Mouse (Mus musculus): Measurements from ENCODE around the gene Ttc26. TPM values are rescaled to one million over a fixed set of nuclear protein-coding genes. Genes with fewer than 3 reads are reported as not detected.
A peak's percentile ranks its signal among the peaks of the same experiment; 100 is the strongest.
"Not testable (repeated sequence)": the region's sequence is repeated elsewhere in the genome, so short reads cannot be mapped to it uniquely, and the experiment has no call there.

Gene Ttc26
- total RNA-seq, 2 experiments from 2014 or later: 12.4 to 13.1 TPM

- intact Hi-C loops (cut with DNase I): no loop called here
- Histone ChIP-seq H3K27ac (peak within 1 kb of the TSS; percentile 100), H3K4me3 (peak within 1 kb of the TSS; percentile 100)
- DNase-seq (ENCODE audit: extremely low spot score in 1 of 2, low spot score in 2 of 2): peak; percentile 98
- TF ChIP-seq CTCF (IDR thresholded peaks at IDR 0.05): no peak
These were observed 52.2 kb downstream of the Ttc26 start, which contains the start of gene Ubn2 for GRCm38 (mm10) chr6:38433261-38434033. Gene Ubn2 (plus strand): TSS chr6:38433950.

GRCm38 (mm10) chr6:38434055-38435023 lies 53.1 kb downstream of the Ttc26 start:
- Histone ChIP-seq H3K27ac (peak overlapping the region; percentile 100), H3K4me3 (peak overlapping the region; percentile 100)
- TF ChIP-seq CTCF (IDR thresholded peaks at IDR 0.05): no peak
- peak; percentile 63 to 69 for DNase-seq (ENCODE audit: extremely low spot score in 1 of 2, low spot score in 2 of 2)
- intact Hi-C loops (cut with DNase I): loop anchor here (1.0 kb wide), 1 partner anchor 100 kb away; no protein-coding TSS in a partner anchor

GRCm38 (mm10) chr6:38443842-38444241 lies 62.6 kb downstream of the Ttc26 start:
- no peak overlapping the region for H3K27ac ChIP-seq
- H3K4me3 ChIP-seq: no peak overlapping the region
- DNase-seq (ENCODE audit: extremely low spot score in 1 of 2, low spot score in 2 of 2): no peak
- intact Hi-C loops (cut with DNase I): no loop called here
- TF ChIP-seq CTCF (IDR thresholded peaks at IDR 0.05): no peak

DNA sequence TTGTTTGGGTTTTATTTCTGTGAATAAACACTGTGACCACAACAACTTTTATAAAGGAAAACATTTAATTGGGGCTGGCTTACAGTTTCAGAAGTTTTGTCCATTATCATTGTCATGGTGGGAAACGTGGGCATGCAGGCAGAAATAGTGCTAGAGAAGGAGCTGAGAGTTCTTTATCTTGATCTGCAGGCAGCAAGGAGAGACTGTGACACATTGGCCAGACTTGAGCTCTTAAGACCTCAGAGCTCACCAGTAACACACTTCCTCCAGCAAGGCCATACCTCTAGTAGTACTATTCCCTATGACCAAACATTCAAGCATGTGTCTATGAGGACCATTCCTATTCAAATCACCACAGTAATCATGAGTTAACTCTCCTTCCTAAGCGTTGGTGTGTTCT lies 67.0 kb downstream of the Ttc26 start:
- no peak for DNase-seq (ENCODE audit: extremely low spot score in 1 of 2, low spot score in 2 of 2)
- intact Hi-C loops (cut with DNase I): no loop called here
- no peak overlapping the region for H3K27ac ChIP-seq
- TF ChIP-seq CTCF (IDR thresholded peaks at IDR 0.05): no peak
- H3K4me3 ChIP-seq: no peak overlapping the region

DNA sequence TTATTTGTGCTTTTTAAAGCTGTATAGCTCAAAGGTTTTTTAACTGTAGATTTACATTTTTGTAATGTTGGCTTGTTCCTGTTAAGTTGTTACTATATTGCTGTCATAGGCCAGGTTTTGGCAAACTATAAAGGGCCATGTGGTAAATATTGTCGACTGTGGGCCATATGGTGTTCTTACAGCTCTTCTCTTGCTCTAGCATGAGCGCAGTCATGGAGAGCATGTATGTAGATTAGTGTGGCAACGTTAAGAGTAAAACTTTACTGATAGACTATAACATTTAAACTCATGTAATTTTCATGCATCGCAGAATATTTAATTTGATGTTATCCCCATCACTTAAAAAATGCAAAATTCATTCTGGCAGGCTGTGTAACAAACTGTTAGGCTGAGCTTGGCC lies 71.8 kb downstream of the Ttc26 start:
- Histone ChIP-seq H3K27ac (no peak overlapping the region), H3K4me3 (no peak overlapping the region)
- no peak for TF ChIP-seq CTCF (IDR thresholded peaks at IDR 0.05)
- DNase-seq (ENCODE audit: extremely low spot score in 1 of 2, low spot score in 2 of 2): no peak
- intact Hi-C loops (cut with DNase I): no loop called here

- DNase-seq (ENCODE audit: extremely low spot score in 1 of 2, low spot score in 2 of 2); H3K4me3 ChIP-seq; intact Hi-C loops (cut with DNase I); H3K27ac ChIP-seq: not testable (repeated sequence)
These were observed 75.2 kb downstream of the Ttc26 start for GRCm38 (mm10) chr6:38456425-38456824.

DNA sequence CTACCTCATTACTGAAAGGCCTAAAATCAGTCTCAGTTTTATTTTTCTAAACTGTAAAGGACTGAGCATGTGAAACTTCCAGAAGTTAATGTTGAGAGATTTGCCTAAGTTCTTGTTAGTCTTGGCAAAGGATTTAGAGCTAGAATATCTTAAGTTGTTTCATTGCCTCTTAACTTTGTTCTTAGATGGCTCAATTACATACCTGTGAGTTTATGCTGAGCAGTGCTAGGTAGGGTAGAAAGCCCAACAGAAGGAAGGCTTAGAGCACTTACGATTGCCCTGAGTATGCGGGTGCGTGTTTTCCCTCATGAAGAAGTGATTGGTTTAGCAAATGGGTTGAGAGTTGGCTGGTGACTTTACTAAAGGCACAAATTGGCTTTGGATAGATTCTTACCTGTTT lies 76.8 kb downstream of the Ttc26 start:
- no peak for TF ChIP-seq CTCF (IDR thresholded peaks at IDR 0.05)
- intact Hi-C loops (cut with DNase I): no loop called here
- H3K4me3 ChIP-seq: no peak overlapping the region
- DNase-seq (ENCODE audit: extremely low spot score in 1 of 2, low spot score in 2 of 2): no peak
- no peak overlapping the region for H3K27ac ChIP-seq

- no peak for DNase-seq (ENCODE audit: extremely low spot score in 1 of 2, low spot score in 2 of 2)
- TF ChIP-seq CTCF (IDR thresholded peaks at IDR 0.05): peak; percentile 52
- H3K27ac ChIP-seq: no peak overlapping the region
- intact Hi-C loops (cut with DNase I): no loop called here
- no peak overlapping the region for H3K4me3 ChIP-seq
These were observed 88.3 kb downstream of the Ttc26 start for GRCm38 (mm10) chr6:38469591-38469990.

Other genes starting within 250 kb of the Ttc26 start
- gene D630045J12Rik, start 127.5 kb upstream of the Ttc26 start, total RNA-seq (2021): 10 to 100 TPM; 46.0 to 49.9 TPM
- gene Zc3hav1l, start 82.2 kb upstream of the Ttc26 start, total RNA-seq (2021): 1 to 10 TPM; 3.2 to 3.4 TPM
- gene Zc3hav1, start 26.9 kb upstream of the Ttc26 start, total RNA-seq (2021): 1 to 10 TPM; 2.5 to 3.1 TPM
- gene Ubn2, start 52.5 kb downstream of the Ttc26 start, total RNA-seq (2021): 10 to 100 TPM; 53.7 to 65.8 TPM
- gene Fmc1, start 152.0 kb downstream of the Ttc26 start, total RNA-seq (2021): 10 to 100 TPM; 53.2 to 58.7 TPM
- gene Luc7l2, start 169.9 kb downstream of the Ttc26 start, total RNA-seq (2021): 100 to 1,000 TPM; 180 to 183 TPM

All from left cerebral cortex, adult 2 months (tissue).